Mouse (Mus musculus) liver, postnatal 0 days (tissue): ENCODE results near the gene Nacc1.

Source experiments
- CTCF ChIP-seq: sonication (generic); IDR thresholded peaks from 2 replicates; pipeline ENCODE4 v1.5.1; 2016; ENCODE audit warnings: antibody characterized with exemption, low read depth
- EP300 ChIP-seq: IDR thresholded peaks from 2 replicates; pipeline ENCODE4 v1.6.1; 2016; ENCODE audit warnings: antibody characterized with exemption, low read depth, mild to moderate bottlenecking

DNA sequence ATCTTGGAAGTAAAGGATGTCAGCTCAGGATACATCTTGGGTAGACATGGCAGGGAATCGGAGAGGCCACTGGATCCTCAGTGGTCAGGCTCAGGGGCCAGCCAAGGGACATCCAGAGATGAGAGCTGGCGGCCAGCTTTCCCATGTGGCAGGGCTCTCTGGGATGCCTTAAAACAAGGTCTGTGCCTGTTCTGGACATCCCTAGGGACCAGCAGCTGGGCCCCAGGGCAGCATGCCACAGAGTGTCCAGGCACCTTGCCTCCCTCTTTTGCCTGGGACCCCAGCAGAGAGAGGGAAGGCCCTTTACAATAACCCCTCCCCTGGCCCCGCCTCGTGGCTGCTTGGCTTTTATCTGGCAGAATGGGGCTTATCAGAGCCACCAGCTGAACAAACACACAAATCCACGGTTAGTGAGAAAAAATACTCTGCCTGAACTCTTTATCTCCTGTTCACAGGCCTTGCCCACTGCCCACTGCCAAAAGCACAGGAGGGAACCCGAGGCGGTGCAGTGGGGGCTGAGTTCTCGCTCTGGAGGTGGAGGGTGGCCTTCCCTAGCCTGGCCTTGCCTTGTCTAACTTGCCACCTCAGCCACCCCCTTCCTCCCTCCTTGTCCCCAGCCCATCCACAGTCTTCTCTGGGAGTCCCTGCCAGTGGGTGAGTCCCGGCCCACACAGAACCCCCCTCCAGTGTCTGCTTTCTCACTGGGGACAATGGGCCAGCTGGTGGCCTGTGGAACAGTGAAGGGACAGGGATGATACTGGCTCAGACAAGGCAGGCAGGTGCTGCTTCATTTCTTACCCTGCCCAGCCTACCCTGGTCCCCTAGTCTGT is 43.1 kb upstream of the Nacc1 start:
- TF ChIP-seq CTCF, result no peak
- peak; percentile 99 for TF ChIP-seq EP300
